Mouse (Mus musculus) liver, adult 2 months (tissue): ENCODE results near the gene Tcirg1.

Experiments
- CTCF ChIP-seq: fragments of 200-500 bp; IDR thresholded peaks from 2 replicates; pipeline ENCODE4 v1.5.1; 2011; ENCODE audit warnings: low read depth, low read length, control low read depth
- POLR2A ChIP-seq: fragments of 200-500 bp; IDR thresholded peaks from 2 replicates; pipeline ENCODE4 v1.6.1; 2011; ENCODE audit warnings: low read length, control low read depth; ENCODE audit not compliant: insufficient read depth; ENCODE audit errors: extremely low read depth

- no peak for TF ChIP-seq CTCF
- no peak for TF ChIP-seq POLR2A
These were observed 26.7 kb downstream of the Tcirg1 start for GRCm38 (mm10) chr19:3880054-3880848.
